Mouse (Mus musculus): ENCODE results near the gene Tmem232.

- TF ChIP-seq CTCF (IDR thresholded peaks at IDR 0.05; ENCODE audit: low read depth, low read length) (no peak), GATA1 (IDR thresholded peaks at IDR 0.05; ENCODE audit: borderline replicate concordance, low read length) (no peak)
These were observed 170.4 kb downstream of the Tmem232 start for GRCm38 (mm10) chr17:65370034-65370780.
